In the genomic region with DNA sequence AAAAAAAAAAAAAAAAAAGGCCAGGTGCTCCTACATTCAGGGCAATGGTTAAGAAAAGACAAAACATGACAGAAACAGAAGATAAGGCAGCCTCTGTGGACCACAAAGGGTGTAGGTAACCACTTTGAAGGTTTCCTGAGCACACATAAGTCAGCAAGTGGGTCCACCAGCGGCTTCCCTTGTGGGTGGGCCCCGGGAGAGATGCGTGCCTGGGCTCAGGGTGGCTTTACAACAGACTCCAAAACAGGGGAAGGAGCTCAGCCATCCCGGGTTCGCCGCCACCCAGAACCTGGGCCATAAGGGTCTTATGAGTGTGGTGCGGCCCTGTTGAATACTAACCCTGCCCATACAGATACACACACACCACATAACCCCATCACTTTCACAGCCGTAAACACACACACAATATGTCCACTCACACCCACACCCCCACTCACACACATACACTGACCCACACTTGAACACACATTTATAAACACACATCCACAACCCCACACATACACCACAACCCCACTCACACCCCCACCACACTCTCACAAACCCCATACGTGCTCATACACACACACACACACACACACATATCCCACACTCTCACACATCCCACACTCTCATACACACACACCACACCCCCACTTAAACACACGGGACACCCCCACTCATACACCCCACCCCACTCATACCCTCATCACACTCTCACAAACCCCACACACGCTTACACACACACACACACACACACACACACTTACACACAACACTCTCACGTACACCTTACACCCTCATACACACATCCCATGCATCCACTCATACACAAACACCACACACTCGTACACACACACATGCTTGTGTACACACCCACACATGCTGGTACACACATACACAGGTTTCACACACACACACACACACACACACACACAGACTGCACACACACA, we compare ENCODE assay signal across 8 mouse cellular contexts. TPM values are rescaled to one million over a fixed set of nuclear protein-coding genes. Genes with fewer than 3 reads are reported as not detected.
DNase-seq lines count a peak whose midpoint lies in the region; ATAC-seq and TF ChIP-seq lines count a peak whose summit lies in the region.

No protein-coding gene starts in this region.

- no peaks in the 10 kb centered on the region for H3K27me3 ChIP-seq in hindbrain, embryonic 15.5 days
- no peaks in the 10 kb centered on the region for H3K27me3 ChIP-seq in midbrain, embryonic 15.5 days (replicated peaks)

- H3K4me3 ChIP-seq in bone marrow, adult 2 months (replicated peaks; ENCODE audit: control insufficient read depth, low read depth, low read length): peak overlapping the region; percentile 53
- peak overlapping the region; percentile 96 for H3K4me3 ChIP-seq in hindbrain, embryonic 15.5 days
- H3K4me3 ChIP-seq in midbrain, embryonic 15.5 days: peak overlapping the region; percentile 98; the same call in 1 of the 2 replicates
- no peak overlapping the region for H3K4me3 ChIP-seq in gastrocnemius, adult 2 months

- H3K27ac ChIP-seq in bone marrow, adult 2 months (ENCODE audit: control insufficient read depth, insufficient read depth, low read depth, low read length, poor library complexity): peak overlapping the region; percentile 15
- no peak overlapping the region for H3K27ac ChIP-seq in hindbrain, embryonic 15.5 days (replicated peaks)
- no peak overlapping the region for H3K27ac ChIP-seq in midbrain, embryonic 15.5 days
- no peak overlapping the region for H3K27ac ChIP-seq in gastrocnemius, adult 2 months

- intact Hi-C loops in gastrocnemius, adult 2 months (cut with DNase I): no loop called here

- no peak overlapping the region for H3K9ac ChIP-seq in hindbrain, embryonic 15.5 days
- no peak overlapping the region for H3K9ac ChIP-seq in midbrain, embryonic 15.5 days

- no peak for TF ChIP-seq CTCF in bone marrow, adult 2 months (IDR thresholded peaks at IDR 0.05; ENCODE audit: control insufficient read depth, insufficient read depth, low read length)
- TF ChIP-seq CTCF in gastrocnemius, adult 2 months (IDR thresholded peaks at IDR 0.05): no peak

- no peak for TF ChIP-seq POLR2A in bone marrow, adult 2 months (IDR thresholded peaks at IDR 0.05; ENCODE audit: borderline replicate concordance, control insufficient read depth, low read depth, low read length)

- H3K4me2 ChIP-seq in hindbrain, embryonic 15.5 days: peak overlapping the region; percentile 94
- H3K4me2 ChIP-seq in midbrain, embryonic 15.5 days: peak overlapping the region; percentile 34

- peak; percentile 45 for DNase-seq in cerebellum, adult 9-11 months
- DNase-seq in cerebellum, postnatal 4 days (ENCODE audit: low spot score in 2 of 2): no peak
- DNase-seq in gastrocnemius, adult 2 months: no peak
- DNase-seq in urinary bladder, postnatal 36 days (ENCODE audit: low spot score in 2 of 2): no peak
- no peak for DNase-seq in adrenal gland, postnatal 10 days

- ATAC-seq in hindbrain, embryonic 15.5 days (ENCODE audit: low FRiP score, low read depth): peak; percentile 84
- peak; percentile 61 for ATAC-seq in midbrain, embryonic 15.5 days (replicated peaks)

- 62% methylated on average over 13 of the region's 13 CpGs for WGBS in bone marrow, adult 2 months
- 83% methylated on average over 13 of the region's 13 CpGs for WGBS in hindbrain, embryonic 15.5 days
- 82% methylated on average over 13 of the region's 13 CpGs for WGBS in midbrain, embryonic 15.5 days

- peaks cover 8% of the 10 kb centered on the region for H3K4me1 ChIP-seq in bone marrow, adult 2 months (ENCODE audit: control insufficient read depth, insufficient read depth, low read length)
- H3K4me1 ChIP-seq in hindbrain, embryonic 15.5 days (replicated peaks): peaks cover 20% of the 10 kb centered on the region
- peaks cover 17% of the 10 kb centered on the region for H3K4me1 ChIP-seq in midbrain, embryonic 15.5 days

- no peaks in the 10 kb centered on the region for H3K9me3 ChIP-seq in hindbrain, embryonic 15.5 days
- no peaks in the 10 kb centered on the region for H3K9me3 ChIP-seq in midbrain, embryonic 15.5 days

- no peaks in the 10 kb centered on the region for H3K36me3 ChIP-seq in hindbrain, embryonic 15.5 days
- no peaks in the 10 kb centered on the region for H3K36me3 ChIP-seq in midbrain, embryonic 15.5 days (replicated peaks)

RNA-seq across cellular contexts. Expression of a gene that starts 0.7 kb away (rescaled TPM):
- 50.8 and 79.8 TPM in 2 replicates for polyA plus RNA-seq in bone marrow, adult 2 months (2011; ENCODE audit: insufficient read depth, insufficient read length, low replicate concordance, missing spikeins)
- 79.8 and 81.6 TPM in 2 replicates for polyA plus RNA-seq in hindbrain, embryonic 15.5 days (2015; fragmentation: Nextera tagmentation; extraction: Ambion mirVana)
- 89.4 and 92.5 TPM in 2 replicates for polyA plus RNA-seq in midbrain, embryonic 15.5 days (2015; fragmentation: Nextera tagmentation; extraction: Ambion mirVana)
- total RNA-seq in gastrocnemius, adult 2 months (2021): 10 to 100 TPM; 52.8 to 70.8 TPM
- 100 to 1,000 TPM in 1 of 2 experiments, 10 to 100 TPM in 1; 99.3 to 120 TPM for total RNA-seq in adrenal gland, postnatal 10 days (2021)

RNA-seq across cellular contexts. Expression of a gene that starts 56.0 kb away (rescaled TPM):
- polyA plus RNA-seq in bone marrow, adult 2 months (2011; ENCODE audit: insufficient read depth, insufficient read length, low replicate concordance, missing spikeins): 16.4 and 23.6 TPM in 2 replicates
- 35.7 and 36.7 TPM in 2 replicates for polyA plus RNA-seq in hindbrain, embryonic 15.5 days (2015; fragmentation: Nextera tagmentation; extraction: Ambion mirVana)
- polyA plus RNA-seq in midbrain, embryonic 15.5 days (2015; fragmentation: Nextera tagmentation; extraction: Ambion mirVana): 38.3 and 39.5 TPM in 2 replicates
- total RNA-seq in gastrocnemius, adult 2 months (2021): 10 to 100 TPM; 31.1 to 32.5 TPM
- total RNA-seq in adrenal gland, postnatal 10 days (2021): 10 to 100 TPM; 15.3 to 27.0 TPM
